In the genomic region with DNA sequence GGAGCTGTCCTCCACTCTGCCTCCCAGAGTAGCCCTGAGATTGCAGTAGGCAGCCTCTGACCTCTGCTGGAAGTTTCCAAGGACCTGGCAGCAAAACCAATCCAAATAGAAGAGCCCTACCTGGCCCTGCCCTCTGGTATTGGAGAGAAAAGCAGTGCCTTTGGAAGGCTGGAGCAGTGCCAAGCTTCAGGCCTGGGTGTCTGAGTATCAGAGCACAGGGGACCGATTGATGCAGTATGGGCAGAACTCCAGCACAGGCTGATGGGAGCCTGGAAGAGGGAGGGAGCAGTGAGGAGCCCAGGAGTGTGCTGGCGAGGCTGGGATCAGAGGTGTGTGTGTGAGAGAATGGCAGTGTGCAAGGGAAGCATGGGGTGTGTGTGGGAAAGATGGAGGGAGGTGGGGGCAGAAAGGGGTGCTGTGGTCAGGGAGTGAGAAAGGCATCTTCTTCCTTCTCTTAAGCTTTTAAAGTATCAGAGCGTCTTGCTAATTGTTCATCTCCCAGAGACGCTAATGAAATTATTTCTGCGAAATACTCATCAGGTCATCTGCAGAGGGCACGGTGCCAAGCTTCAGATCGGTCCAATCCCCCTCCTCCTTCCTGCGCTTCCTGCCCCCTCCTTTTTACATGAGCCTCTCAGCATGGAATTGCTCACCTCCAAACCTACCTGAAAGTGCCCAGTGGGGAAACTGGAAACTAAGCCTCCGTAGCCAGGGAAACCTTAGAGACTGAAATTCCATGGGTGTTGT, we compare ENCODE assay signal across 15 mouse cellular contexts. TPM values are rescaled to one million over a fixed set of nuclear protein-coding genes. Genes with fewer than 3 reads are reported as not detected.
DNase-seq lines count a peak whose midpoint lies in the region; ATAC-seq and TF ChIP-seq lines count a peak whose summit lies in the region.
"Had no signal": no experiment of that assay in that cellular context is flagged by ENCODE, and none has a peak within 500 bp of the region (broad histone marks: within the 10 kb centered on the region; RNA-seq: fewer than 3 reads in every experiment).

No protein-coding gene starts in this region.

- WGBS in forebrain, postnatal 0 days = 28% methylated on average over 9 of the region's 9 CpGs
- WGBS in forebrain, embryonic 16.5 days = 18% methylated on average over 9 of the region's 9 CpGs
- WGBS in neural tube, embryonic 13.5 days = 42% methylated on average over 9 of the region's 9 CpGs
- 29% methylated on average over 9 of the region's 9 CpGs for WGBS in neural tube, embryonic 15.5 days
- 35% methylated on average over 9 of the region's 9 CpGs for WGBS in hindbrain, embryonic 16.5 days
- 55% methylated on average over 9 of the region's 9 CpGs for WGBS in heart, embryonic 11.5 days (ENCODE audit: insufficient replicate concordance)

- no peaks in the 10 kb centered on the region for H3K9me3 ChIP-seq in forebrain, postnatal 0 days (ENCODE audit: low read length)
- H3K9me3 ChIP-seq in forebrain, embryonic 16.5 days (ENCODE audit: control insufficient read depth, low read length) = no peaks in the 10 kb centered on the region
- no peaks in the 10 kb centered on the region for H3K9me3 ChIP-seq in neural tube, embryonic 13.5 days
- no peaks in the 10 kb centered on the region for H3K9me3 ChIP-seq in neural tube, embryonic 15.5 days (replicated peaks)
- H3K9me3 ChIP-seq in hindbrain, embryonic 16.5 days (ENCODE audit: control insufficient read depth, low read length) = no peaks in the 10 kb centered on the region
- no peaks in the 10 kb centered on the region for H3K9me3 ChIP-seq in heart, embryonic 11.5 days (replicated peaks; ENCODE audit: control insufficient read depth, low read length)
- H3K9me3 ChIP-seq: embryonic facial prominence, embryonic 10.5 days; lung, embryonic 15.5 days had no signal

- DNase-seq in adrenal gland, postnatal 10 days = peak; percentile 23
- no peak for DNase-seq in adrenal gland, postnatal 25 days
- peak; percentile 62 for DNase-seq in forebrain, postnatal 0 days

- no peak overlapping the region for H3K4me3 ChIP-seq in forebrain, postnatal 0 days (ENCODE audit: low read depth, low read length)
- no peak overlapping the region for H3K4me3 ChIP-seq in forebrain, embryonic 16.5 days (replicated peaks; ENCODE audit: low read length)
- no peak overlapping the region for H3K4me3 ChIP-seq in neural tube, embryonic 13.5 days
- no peak overlapping the region for H3K4me3 ChIP-seq in neural tube, embryonic 15.5 days (replicated peaks)
- no peak overlapping the region for H3K4me3 ChIP-seq in hindbrain, embryonic 16.5 days (ENCODE audit: low read length)
- H3K4me3 ChIP-seq in heart, embryonic 11.5 days (ENCODE audit: low read depth, low read length) = no peak overlapping the region
- H3K4me3 ChIP-seq: embryonic facial prominence, embryonic 10.5 days; erythroblast, embryonic 14.5 days; lung, embryonic 15.5 days; myocyte had no signal

- H3K36me3 ChIP-seq in forebrain, postnatal 0 days (ENCODE audit: insufficient read depth) = no peaks in the 10 kb centered on the region
- no peaks in the 10 kb centered on the region for H3K36me3 ChIP-seq in forebrain, embryonic 16.5 days (ENCODE audit: control insufficient read depth, insufficient read depth)
- no peaks in the 10 kb centered on the region for H3K36me3 ChIP-seq in neural tube, embryonic 13.5 days
- no peaks in the 10 kb centered on the region for H3K36me3 ChIP-seq in neural tube, embryonic 15.5 days
- no peaks in the 10 kb centered on the region for H3K36me3 ChIP-seq in hindbrain, embryonic 16.5 days (ENCODE audit: control insufficient read depth, insufficient read depth, low read length)
- H3K36me3 ChIP-seq in heart, embryonic 11.5 days (ENCODE audit: control insufficient read depth, insufficient read depth, low read length) = no peaks in the 10 kb centered on the region
- H3K36me3 ChIP-seq: embryonic facial prominence, embryonic 10.5 days; lung, embryonic 15.5 days had no signal

- no peak for ATAC-seq in forebrain, postnatal 0 days
- no peak for ATAC-seq in forebrain, embryonic 16.5 days
- no peak for ATAC-seq in neural tube, embryonic 13.5 days (ENCODE audit: low read depth)
- no peak for ATAC-seq in neural tube, embryonic 15.5 days (ENCODE audit: low FRiP score)
- peak; percentile 9; the same call in 1 of the 2 replicates for ATAC-seq in hindbrain, embryonic 16.5 days
- no peak for ATAC-seq in heart, embryonic 11.5 days (replicated peaks; ENCODE audit: insufficient number of reproducible peaks, low FRiP score, low TSS enrichment)
- ATAC-seq: activated CD4-positive, CD25-positive, alpha-beta regulatory T cell, adult 4 months had no signal

- no peak overlapping the region for H3K4me2 ChIP-seq in forebrain, postnatal 0 days (ENCODE audit: low read depth)
- H3K4me2 ChIP-seq in forebrain, embryonic 16.5 days (ENCODE audit: low read length) = no peak overlapping the region
- no peak overlapping the region for H3K4me2 ChIP-seq in neural tube, embryonic 13.5 days
- H3K4me2 ChIP-seq in neural tube, embryonic 15.5 days = no peak overlapping the region
- H3K4me2 ChIP-seq in hindbrain, embryonic 16.5 days (ENCODE audit: low read length) = no peak overlapping the region
- no peak overlapping the region for H3K4me2 ChIP-seq in heart, embryonic 11.5 days
- H3K4me2 ChIP-seq: liver, embryonic 11.5 days; lung, embryonic 15.5 days had no signal

- H3K27me3 ChIP-seq in forebrain, postnatal 0 days (ENCODE audit: insufficient read depth, low read length) = no peaks in the 10 kb centered on the region
- H3K27me3 ChIP-seq in forebrain, embryonic 16.5 days (replicated peaks; ENCODE audit: control insufficient read depth, insufficient read depth, low read length) = peaks cover 9% of the 10 kb centered on the region
- peaks cover 75% of the 10 kb centered on the region for H3K27me3 ChIP-seq in neural tube, embryonic 13.5 days
- H3K27me3 ChIP-seq in neural tube, embryonic 15.5 days (replicated peaks) = peaks cover 23% of the 10 kb centered on the region
- peaks cover 2% of the 10 kb centered on the region; the same call in 1 of the 2 replicates for H3K27me3 ChIP-seq in hindbrain, embryonic 16.5 days (replicated peaks; ENCODE audit: control insufficient read depth, insufficient read depth, low read length)
- peaks cover 75% of the 10 kb centered on the region for H3K27me3 ChIP-seq in heart, embryonic 11.5 days (ENCODE audit: control insufficient read depth, insufficient read depth, low read length)

- H3K9ac ChIP-seq in forebrain, postnatal 0 days = no peak overlapping the region
- H3K9ac ChIP-seq in forebrain, embryonic 16.5 days (replicated peaks; ENCODE audit: low read depth, low read length) = no peak overlapping the region
- H3K9ac ChIP-seq in neural tube, embryonic 13.5 days = peak overlapping the region; percentile 12; the same call in 1 of the 2 replicates
- no peak overlapping the region for H3K9ac ChIP-seq in neural tube, embryonic 15.5 days (replicated peaks)
- H3K9ac ChIP-seq in hindbrain, embryonic 16.5 days (ENCODE audit: low read depth, low read length) = peak overlapping the region; percentile 23; the same call in 1 of the 2 replicates
- no peak overlapping the region for H3K9ac ChIP-seq in heart, embryonic 11.5 days (ENCODE audit: low read depth, low read length)
- H3K9ac ChIP-seq: lung, embryonic 15.5 days had no signal

- peaks cover 11% of the 10 kb centered on the region; the same call in 1 of the 2 replicates for H3K4me1 ChIP-seq in forebrain, postnatal 0 days (ENCODE audit: insufficient read depth)
- peaks cover 23% of the 10 kb centered on the region for H3K4me1 ChIP-seq in forebrain, embryonic 16.5 days (replicated peaks; ENCODE audit: control insufficient read depth, insufficient read depth, low read length)
- peaks cover 47% of the 10 kb centered on the region for H3K4me1 ChIP-seq in neural tube, embryonic 13.5 days (replicated peaks)
- peaks cover 32% of the 10 kb centered on the region for H3K4me1 ChIP-seq in neural tube, embryonic 15.5 days
- peaks cover 29% of the 10 kb centered on the region for H3K4me1 ChIP-seq in hindbrain, embryonic 16.5 days (ENCODE audit: control insufficient read depth, insufficient read depth, low read depth, low read length)
- peaks cover 4% of the 10 kb centered on the region for H3K4me1 ChIP-seq in heart, embryonic 11.5 days (ENCODE audit: control insufficient read depth, insufficient read depth, low read length)

- no peak for TF ChIP-seq CTCF in forebrain, postnatal 0 days (IDR thresholded peaks at IDR 0.05; ENCODE audit: low read depth)

- H3K27ac ChIP-seq in forebrain, postnatal 0 days (ENCODE audit: low read depth, low read length) = no peak overlapping the region
- H3K27ac ChIP-seq in forebrain, embryonic 16.5 days (ENCODE audit: low read length) = no peak overlapping the region
- 0 out of 2 replicates have a peak overlapping the region, but pooled peaks have one; percentile 15 for H3K27ac ChIP-seq in neural tube, embryonic 13.5 days (replicated peaks)
- H3K27ac ChIP-seq in neural tube, embryonic 15.5 days (replicated peaks) = no peak overlapping the region
- no peak overlapping the region for H3K27ac ChIP-seq in hindbrain, embryonic 16.5 days (ENCODE audit: low read depth, low read length)
- H3K27ac ChIP-seq in heart, embryonic 11.5 days (ENCODE audit: low read depth, low read length) = no peak overlapping the region
- H3K27ac ChIP-seq: embryonic facial prominence, embryonic 10.5 days; lung, embryonic 15.5 days had no signal

RNA-seq across cellular contexts. Expression of gene Unc5a, which starts 4.6 kb away (rescaled TPM):
- 1 to 10 TPM; 6.5 to 8.8 TPM for total RNA-seq in adrenal gland, postnatal 10 days (2021)
- total RNA-seq in adrenal gland, postnatal 25 days (2021) = 6.6 and 9.0 TPM in 2 replicates
- total RNA-seq in forebrain, postnatal 0 days (2014; rRNA removed) = 27.5 and 46.1 TPM in 2 replicates
- 19.8 and 22.5 TPM in 2 replicates for polyA plus RNA-seq in forebrain, postnatal 0 days (2015; fragmentation: Nextera tagmentation; extraction: Ambion mirVana)
- polyA plus RNA-seq in forebrain, embryonic 16.5 days (2015; fragmentation: Nextera tagmentation; extraction: Ambion mirVana) = 16.4 and 18.5 TPM in 2 replicates
- 9.0 and 10.4 TPM in 2 replicates for polyA plus RNA-seq in neural tube, embryonic 13.5 days (2015; fragmentation: Nextera tagmentation; extraction: Ambion mirVana)
- 12.1 and 12.7 TPM in 2 replicates for polyA plus RNA-seq in neural tube, embryonic 15.5 days (2015; fragmentation: Nextera tagmentation; extraction: Ambion mirVana)
- polyA plus RNA-seq in hindbrain, embryonic 16.5 days (2015; fragmentation: Nextera tagmentation; extraction: Ambion mirVana) = 12.3 and 16.2 TPM in 2 replicates
- 2.5 and 2.6 TPM in 2 replicates for polyA plus RNA-seq in heart, embryonic 11.5 days (2014; fragmentation: Nextera tagmentation; extraction: Ambion mirVana)
- total RNA-seq: granulocyte monocyte progenitor cell, adult 5-6 weeks had no signal
- polyA plus RNA-seq: erythroblast, embryonic 14.5 days had no signal

Comparison
In these comparisons a context has a peak if more than half of its experiments do, and no peak if none do; other contexts are left out.
1. H3K9ac ChIP-seq: peak in neural tube, embryonic 13.5 days (single experiment) and hindbrain, embryonic 16.5 days (single experiment); none in forebrain, postnatal 0 days (single experiment), forebrain, embryonic 16.5 days (single experiment), neural tube, embryonic 15.5 days (single experiment) and heart, embryonic 11.5 days (single experiment).